ENCODE assay signal across 9 mouse cellular contexts in the genomic region with DNA sequence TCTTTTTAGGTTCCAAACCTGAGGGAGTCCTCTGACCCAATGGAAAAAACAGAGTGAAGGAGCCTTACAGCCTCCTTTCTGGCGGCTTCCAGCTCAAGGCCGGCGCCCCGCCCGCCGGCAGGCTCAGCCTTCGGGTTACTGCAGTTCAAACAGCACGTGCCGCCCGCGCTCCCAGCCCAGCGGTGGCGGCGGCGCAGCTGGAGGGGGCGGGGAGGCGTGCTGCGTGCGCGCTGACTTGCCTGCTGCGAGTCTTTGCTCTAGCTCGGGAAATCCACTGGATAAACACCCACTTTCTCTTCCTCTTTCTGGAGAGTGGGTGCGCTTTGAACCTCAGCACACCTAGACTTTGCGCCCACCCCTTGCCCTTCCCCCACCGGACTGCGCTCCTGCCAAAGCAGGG. TPM values are rescaled to one million over a fixed set of nuclear protein-coding genes. Genes with fewer than 3 reads are reported as not detected.
DNase-seq lines count a peak whose midpoint lies in the region; ATAC-seq and TF ChIP-seq lines count a peak whose summit lies in the region.
"Had no signal": no experiment of that assay in that cellular context is flagged by ENCODE, and none has a peak within 500 bp of the region (broad histone marks: within the 10 kb centered on the region; RNA-seq: fewer than 3 reads in every experiment).

No protein-coding gene starts in this region.

- peak overlapping the region; percentile 51 for H3K4me2 ChIP-seq in neural tube, embryonic 11.5 days (ENCODE audit: low read depth)
- peak overlapping the region; percentile 91 for H3K4me2 ChIP-seq in heart, embryonic 15.5 days
- H3K4me2 ChIP-seq in kidney, embryonic 16.5 days (replicated peaks; ENCODE audit: low read depth, low read length), result peak overlapping the region; percentile 82
- H3K4me2 ChIP-seq in lung, embryonic 14.5 days, result peak overlapping the region; percentile 87

- no peaks in the 10 kb centered on the region; the same call in 1 of the 2 replicates for H3K36me3 ChIP-seq in neural tube, embryonic 11.5 days (ENCODE audit: control insufficient read depth, insufficient read depth, low read length)
- H3K36me3 ChIP-seq in forebrain, embryonic 10.5 days (replicated peaks), result no peaks in the 10 kb centered on the region
- no peaks in the 10 kb centered on the region for H3K36me3 ChIP-seq in heart, embryonic 15.5 days
- H3K36me3 ChIP-seq in kidney, embryonic 16.5 days (ENCODE audit: insufficient read depth, low read length), result no peaks in the 10 kb centered on the region
- no peaks in the 10 kb centered on the region for H3K36me3 ChIP-seq in lung, embryonic 14.5 days (ENCODE audit: insufficient read depth)

- H3K9me3 ChIP-seq in neural tube, embryonic 11.5 days (ENCODE audit: control insufficient read depth, low read length), result no peaks in the 10 kb centered on the region
- H3K9me3 ChIP-seq in forebrain, embryonic 10.5 days, result no peaks in the 10 kb centered on the region
- no peaks in the 10 kb centered on the region for H3K9me3 ChIP-seq in heart, embryonic 15.5 days (replicated peaks)
- no peaks in the 10 kb centered on the region for H3K9me3 ChIP-seq in kidney, embryonic 16.5 days (ENCODE audit: low read length)
- H3K9me3 ChIP-seq in lung, embryonic 14.5 days (ENCODE audit: low read depth, low read length), result no peaks in the 10 kb centered on the region

- WGBS in neural tube, embryonic 11.5 days, result under 1% methylated on average over 26 of the region's 26 CpGs
- under 1% methylated on average over 25 of the region's 26 CpGs for WGBS in forebrain, embryonic 10.5 days
- 1% methylated on average over 26 of the region's 26 CpGs for WGBS in heart, embryonic 15.5 days
- WGBS in kidney, embryonic 16.5 days, result 1% methylated on average over 26 of the region's 26 CpGs
- under 1% methylated on average over 26 of the region's 26 CpGs for WGBS in lung, embryonic 14.5 days

- no peak overlapping the region for H3K9ac ChIP-seq in neural tube, embryonic 11.5 days (ENCODE audit: low read length)
- peak overlapping the region; percentile 31 for H3K9ac ChIP-seq in heart, embryonic 15.5 days
- peak overlapping the region; percentile 36; the same call in 1 of the 2 replicates for H3K9ac ChIP-seq in kidney, embryonic 16.5 days (replicated peaks; ENCODE audit: low read length)
- no peak overlapping the region for H3K9ac ChIP-seq in lung, embryonic 14.5 days

- H3K27me3 ChIP-seq in neural tube, embryonic 11.5 days (ENCODE audit: control insufficient read depth, insufficient read depth, low read length), result peaks cover 87% of the 10 kb centered on the region
- peaks cover 100% of the 10 kb centered on the region for H3K27me3 ChIP-seq in forebrain, embryonic 10.5 days (ENCODE audit: poor library complexity, severe bottlenecking)
- peaks cover 98% of the 10 kb centered on the region for H3K27me3 ChIP-seq in heart, embryonic 15.5 days
- H3K27me3 ChIP-seq in kidney, embryonic 16.5 days (ENCODE audit: insufficient read depth, low read length), result peaks cover 97% of the 10 kb centered on the region
- H3K27me3 ChIP-seq in lung, embryonic 14.5 days (ENCODE audit: insufficient read depth, low read length), result peaks cover 81% of the 10 kb centered on the region
- H3K27me3 ChIP-seq: Patski had no signal

- DNase-seq in neural tube, embryonic 11.5 days (ENCODE audit: low spot score), result peak; percentile 83
- no peak for DNase-seq in neural tube, embryonic 10.5 days (ENCODE audit: extremely low spot score, low spot score)
- DNase-seq in forebrain, embryonic 10.5 days (ENCODE audit: extremely low spot score, low spot score), result peak; percentile 63
- DNase-seq in lung, embryonic 14.5 days, result peak; percentile 92
- DNase-seq in retina, embryonic 14.5 days (ENCODE audit: low spot score), result peak; percentile 60
- peak; percentile 64 for DNase-seq in urinary bladder, postnatal 25 days (ENCODE audit: low spot score)

- TF ChIP-seq CTCF in lung, embryonic 14.5 days (IDR thresholded peaks at IDR 0.05; ENCODE audit: low read depth), result no peak

- no peak for ATAC-seq in neural tube, embryonic 11.5 days (ENCODE audit: insufficient read depth, low FRiP score, low TSS enrichment)
- ATAC-seq in heart, embryonic 15.5 days (replicated peaks; ENCODE audit: insufficient number of reproducible peaks, insufficient read depth, low FRiP score, low read depth), result peak; percentile 59; the same call in 1 of the 2 replicates
- peak; percentile 49; the same call in 1 of the 2 replicates for ATAC-seq in kidney, embryonic 16.5 days (ENCODE audit: low FRiP score, low TSS enrichment)
- ATAC-seq in lung, embryonic 14.5 days (ENCODE audit: insufficient read depth), result peak; percentile 79
- ATAC-seq: Patski had no signal

- H3K27ac ChIP-seq in neural tube, embryonic 11.5 days (ENCODE audit: low read depth, low read length), result no peak overlapping the region
- H3K27ac ChIP-seq in forebrain, embryonic 10.5 days, result peak overlapping the region; percentile 35; the same call in 1 of the 2 replicates
- no peak overlapping the region for H3K27ac ChIP-seq in heart, embryonic 15.5 days
- no peak overlapping the region for H3K27ac ChIP-seq in kidney, embryonic 16.5 days (ENCODE audit: low read length)
- 0 out of 2 replicates have a peak overlapping the region, but pooled peaks have one; percentile 12 for H3K27ac ChIP-seq in lung, embryonic 14.5 days (ENCODE audit: low read depth)

- peak overlapping the region; percentile 7; the same call in 1 of the 2 replicates for H3K4me3 ChIP-seq in neural tube, embryonic 11.5 days (ENCODE audit: low read depth, low read length)
- H3K4me3 ChIP-seq in forebrain, embryonic 10.5 days, result peak overlapping the region; percentile 48
- peak overlapping the region; percentile 54 for H3K4me3 ChIP-seq in heart, embryonic 15.5 days
- peak overlapping the region; percentile 52 for H3K4me3 ChIP-seq in kidney, embryonic 16.5 days (ENCODE audit: low read length)
- H3K4me3 ChIP-seq in lung, embryonic 14.5 days (ENCODE audit: low read depth, low read length), result peak overlapping the region; percentile 46

- peaks cover 33% of the 10 kb centered on the region for H3K4me1 ChIP-seq in neural tube, embryonic 11.5 days (ENCODE audit: control insufficient read depth, insufficient read depth, low read length)
- H3K4me1 ChIP-seq in forebrain, embryonic 10.5 days, result peaks cover 59% of the 10 kb centered on the region
- peaks cover 69% of the 10 kb centered on the region for H3K4me1 ChIP-seq in heart, embryonic 15.5 days (replicated peaks)
- peaks cover 52% of the 10 kb centered on the region for H3K4me1 ChIP-seq in kidney, embryonic 16.5 days (ENCODE audit: insufficient read depth, low read length)
- H3K4me1 ChIP-seq in lung, embryonic 14.5 days (ENCODE audit: insufficient read depth), result peaks cover 29% of the 10 kb centered on the region

RNA-seq across cellular contexts. Expression of a gene that starts 10.3 kb away (rescaled TPM):
- polyA plus RNA-seq in neural tube, embryonic 11.5 days (2014; fragmentation: Nextera tagmentation; extraction: Ambion mirVana), result 1.9 and 2.6 TPM in 2 replicates
- 0.90 and 1.2 TPM in 2 replicates for polyA plus RNA-seq in forebrain, embryonic 10.5 days (2016; fragmentation: Nextera tagmentation; extraction: Ambion mirVana)
- 1.1 and 1.9 TPM in 2 replicates for polyA plus RNA-seq in heart, embryonic 15.5 days (2015; fragmentation: Nextera tagmentation; extraction: Ambion mirVana)
- polyA plus RNA-seq in kidney, embryonic 16.5 days (2015; fragmentation: Nextera tagmentation; extraction: Ambion mirVana), result 4.7 and 5.3 TPM in 2 replicates
- 1.6 and 2.2 TPM in 2 replicates for polyA plus RNA-seq in lung, embryonic 14.5 days (2014; fragmentation: Nextera tagmentation; extraction: Ambion mirVana)

Comparison
In these comparisons a context has a peak if more than half of its experiments do, and no peak if none do; other contexts are left out.
1. H3K27ac ChIP-seq: peak in forebrain, embryonic 10.5 days (single experiment) and lung, embryonic 14.5 days (single experiment); none in neural tube, embryonic 11.5 days (single experiment), heart, embryonic 15.5 days (single experiment) and kidney, embryonic 16.5 days (single experiment).
2. H3K9ac ChIP-seq: peak in heart, embryonic 15.5 days (single experiment) and kidney, embryonic 16.5 days (single experiment); none in neural tube, embryonic 11.5 days (single experiment) and lung, embryonic 14.5 days (single experiment).
3. Peak in every context shown above with its lines, with median percentiles within 50 percentile points of each other: H3K4me2 ChIP-seq and H3K4me3 ChIP-seq.